Mouse (Mus musculus) E14TG2a.4 (cell line): ENCODE measurements at regions not wholly inside any gene's neighbourhood (a gene's known extent, or its start where the extent isn't known, plus 50 kb on each side); places are given as distances from the start of the nearest gene placed in this dataset.
A peak's percentile ranks its signal among the peaks of the same experiment; 100 is the strongest.
"Not testable (repeated sequence)": the region's sequence is repeated elsewhere in the genome, so short reads cannot be mapped to it uniquely, and the experiment has no call there.

Experiments
- H3K27me3 ChIP-seq: 2 replicates; pipeline ENCODE4 v1.6.1; 2014; ENCODE audit warnings: low read length, control low read depth; ENCODE audit not compliant: insufficient read depth
- H3K36me3 ChIP-seq: 2 replicates; pipeline ENCODE4 v1.6.1; 2014; ENCODE audit warnings: low read length, control low read depth; ENCODE audit not compliant: insufficient read depth
- H3K4me1 ChIP-seq: replicated peaks from 2 replicates; pipeline ENCODE4 v1.6.1; 2014; ENCODE audit warnings: low read depth, low read length, control low read depth
- H3K4me3 ChIP-seq: replicated peaks from 2 replicates; pipeline ENCODE4 v1.5.1; 2014; ENCODE audit warnings: mild to moderate bottlenecking, low read length
- H3K9me3 ChIP-seq: 2 replicates; pipeline ENCODE4 v1.6.1; 2014; ENCODE audit warnings: low read length, control low read depth
- CTCF ChIP-seq: conservative IDR thresholded peaks from 2 replicates; pipeline ENCODE4 v1.5.1; 2014; ENCODE audit warnings: low read length
- NANOG ChIP-seq: IDR thresholded peaks from 2 replicates; pipeline ENCODE4 v1.6.1; 2014; ENCODE audit warnings: borderline replicate concordance, low read length, mixed read lengths
- POU5F1 ChIP-seq: IDR thresholded peaks from 2 replicates; pipeline ENCODE4 v1.6.1; 2014; ENCODE audit warnings: low read length, borderline replicate concordance

GRCm38 (mm10) chr3:9103456-9103855, 506.4 kb downstream of the Zfp704 start:
- Histone ChIP-seq H3K36me3 (peaks cover 8% of the 10 kb centered on the region; the same call in 1 of the 2 replicates), H3K27me3 (peaks cover 6% of the 10 kb centered on the region; the same call in 1 of the 2 replicates), H3K4me1 (peaks cover 92% of the 10 kb centered on the region), H3K4me3 (no peak overlapping the region), H3K9me3 (peaks cover 24% of the 10 kb centered on the region)
- TF ChIP-seq NANOG (no peak), CTCF (no peak), POU5F1 (no peak)

GRCm38 (mm10) chr3:9101240-9101639, 508.6 kb downstream of the Zfp704 start:
- H3K9me3 ChIP-seq: peaks cover 44% of the 10 kb centered on the region
- H3K4me1 ChIP-seq: peaks cover 73% of the 10 kb centered on the region
- H3K36me3 ChIP-seq: peaks cover 13% of the 10 kb centered on the region; the same call in 1 of the 2 replicates
- TF ChIP-seq POU5F1 (no peak), NANOG (no peak), CTCF (no peak)
- 0 out of 2 replicates have a peak, but pooled peaks cover 2% of the 10 kb centered on the region for H3K27me3 ChIP-seq
- H3K4me3 ChIP-seq: no peak overlapping the region

GRCm38 (mm10) chr3:9100761-9101160, 509.1 kb downstream of the Zfp704 start:
- peaks cover 68% of the 10 kb centered on the region for H3K4me1 ChIP-seq
- H3K9me3 ChIP-seq: peaks cover 44% of the 10 kb centered on the region
- no peak for TF ChIP-seq NANOG
- TF ChIP-seq CTCF: no peak
- TF ChIP-seq POU5F1: no peak
- peaks cover 13% of the 10 kb centered on the region; the same call in 1 of the 2 replicates for H3K36me3 ChIP-seq
- H3K27me3 ChIP-seq: 0 out of 2 replicates have a peak, but pooled peaks cover under 1% of the 10 kb centered on the region
- H3K4me3 ChIP-seq: no peak overlapping the region

- peaks cover 13% of the 10 kb centered on the region; the same call in 1 of the 2 replicates for H3K36me3 ChIP-seq
- H3K4me1 ChIP-seq: peaks cover 45% of the 10 kb centered on the region
- H3K4me3 ChIP-seq: no peak overlapping the region; the same call in 1 of the 2 replicates
- H3K27me3 ChIP-seq: no peaks in the 10 kb centered on the region
- peak; percentile 26; the same call in 1 of the 2 replicates for TF ChIP-seq NANOG
- TF ChIP-seq POU5F1: no peak
- peaks cover 44% of the 10 kb centered on the region for H3K9me3 ChIP-seq
Measured at GRCm38 (mm10) chr3:9098441-9098840, 511.4 kb downstream of the Zfp704 start.

GRCm38 (mm10) chr3:9084134-9084533, 525.8 kb downstream of the Zfp704 start:
- Histone ChIP-seq H3K9me3 (peaks cover 31% of the 10 kb centered on the region), H3K4me3 (no peak overlapping the region), H3K27me3 (no peaks in the 10 kb centered on the region), H3K36me3 (no peaks in the 10 kb centered on the region), H3K4me1 (peaks cover 51% of the 10 kb centered on the region)
- no peak for TF ChIP-seq POU5F1
- TF ChIP-seq NANOG: no peak
- TF ChIP-seq CTCF: no peak

- TF ChIP-seq CTCF: no peak
- no peak for TF ChIP-seq POU5F1
- no peak for TF ChIP-seq NANOG
- Histone ChIP-seq H3K27me3 (no peaks in the 10 kb centered on the region), H3K4me3 (peak overlapping the region; percentile 64), H3K4me1 (peaks cover 63% of the 10 kb centered on the region), H3K36me3 (no peaks in the 10 kb centered on the region), H3K9me3 (peaks cover 11% of the 10 kb centered on the region)
Measured at GRCm38 (mm10) chr3:9082061-9082460, 527.8 kb downstream of the Zfp704 start.

- no peak for TF ChIP-seq POU5F1
- peak; percentile 21; the same call in 1 of the 2 replicates for TF ChIP-seq CTCF
- no peaks in the 10 kb centered on the region; the same call in 1 of the 2 replicates for H3K36me3 ChIP-seq
- H3K4me3 ChIP-seq: no peak overlapping the region
- no peaks in the 10 kb centered on the region for H3K27me3 ChIP-seq
- H3K9me3 ChIP-seq: no peaks in the 10 kb centered on the region
- peaks cover 52% of the 10 kb centered on the region for H3K4me1 ChIP-seq
Measured at GRCm38 (mm10) chr3:9078201-9078600, 531.7 kb downstream of the Zfp704 start.

GRCm38 (mm10) chr3:9076696-9077095, 533.2 kb downstream of the Zfp704 start:
- Histone ChIP-seq H3K36me3 (no peaks in the 10 kb centered on the region; the same call in 1 of the 2 replicates), H3K27me3 (no peaks in the 10 kb centered on the region), H3K4me1 (peaks cover 46% of the 10 kb centered on the region), H3K4me3 (no peak overlapping the region), H3K9me3 (no peaks in the 10 kb centered on the region)
- TF ChIP-seq CTCF (peak; percentile 75), NANOG (no peak), POU5F1 (no peak)

GRCm38 (mm10) chr3:9072471-9072870, 537.4 kb downstream of the Zfp704 start:
- not testable (repeated sequence) for H3K27me3 ChIP-seq, H3K36me3 ChIP-seq, H3K9me3 ChIP-seq
- Histone ChIP-seq H3K4me3 (0 out of 2 replicates have a peak overlapping the region, but pooled peaks have one; percentile 10), H3K4me1 (peaks cover 15% of the 10 kb centered on the region)
